Mouse (Mus musculus) retina, postnatal 1 day (tissue): Measurements from ENCODE around the gene Vmn2r39.
"Not testable (repeated sequence)": the region's sequence is repeated elsewhere in the genome, so short reads cannot be mapped to it uniquely, and the experiment has no call there.

ENCODE experiments used
- DNase-seq: peaks from one replicate; pipeline ENCODE4 v3.0.0-alpha.2; 2012

Vmn2r39 gene

GRCm38 (mm10) chr7:9030698-9031097 lies at the start of gene Vmn2r39:
Gene Vmn2r39, minus strand, starts transcription at chr7:9030798.
- not testable (repeated sequence) for DNase-seq

- not testable (repeated sequence) for DNase-seq
Measured at GRCm38 (mm10) chr7:9065353-9065752, 34.8 kb upstream of the Vmn2r39 start.
